Mouse (Mus musculus): Measurements from ENCODE around the gene Pak7.

Gene Pak7

DNA sequence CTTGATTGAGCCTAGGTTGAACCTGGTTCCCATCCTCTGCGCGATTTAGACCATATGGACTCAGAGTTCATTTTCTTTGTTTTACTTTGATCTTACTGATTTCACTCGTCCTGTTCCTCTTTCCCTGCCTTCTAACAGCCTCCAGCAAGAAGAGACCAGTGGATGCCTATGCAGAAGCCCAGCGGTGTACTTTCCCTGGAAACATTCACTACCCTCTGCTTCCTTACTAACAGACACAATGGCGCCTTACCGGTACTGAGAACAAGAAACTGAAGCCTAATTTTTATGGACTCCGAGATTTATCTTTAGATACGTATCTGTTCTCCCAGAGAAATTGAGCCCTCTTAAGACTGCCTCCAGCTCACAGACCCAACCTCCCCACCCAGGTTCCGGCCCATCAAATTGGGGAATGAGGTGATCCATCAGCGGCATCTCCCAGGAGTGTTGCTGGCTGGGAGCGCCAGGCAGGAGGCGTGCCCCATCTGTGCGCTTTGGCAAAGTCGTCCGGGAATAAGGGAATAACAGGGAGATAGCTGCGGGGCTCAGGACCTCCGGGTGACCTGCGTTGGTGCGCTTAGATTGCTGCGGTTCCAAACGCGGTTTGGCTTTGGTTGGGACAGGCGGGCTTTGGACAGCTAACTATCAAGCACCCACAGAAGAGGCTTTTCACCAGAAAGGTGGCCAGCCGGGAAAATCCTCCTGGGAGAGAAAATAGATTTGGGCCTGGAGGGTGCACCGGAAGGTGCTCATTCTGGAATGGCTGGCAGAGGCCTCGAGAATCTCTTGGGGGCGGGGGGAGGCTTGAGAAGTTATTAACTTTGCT lies 336.8 kb downstream of the Pak7 start:
- no peak for DNase-seq (ENCODE audit: extremely low read depth, insufficient read length, low spot score)

DNA sequence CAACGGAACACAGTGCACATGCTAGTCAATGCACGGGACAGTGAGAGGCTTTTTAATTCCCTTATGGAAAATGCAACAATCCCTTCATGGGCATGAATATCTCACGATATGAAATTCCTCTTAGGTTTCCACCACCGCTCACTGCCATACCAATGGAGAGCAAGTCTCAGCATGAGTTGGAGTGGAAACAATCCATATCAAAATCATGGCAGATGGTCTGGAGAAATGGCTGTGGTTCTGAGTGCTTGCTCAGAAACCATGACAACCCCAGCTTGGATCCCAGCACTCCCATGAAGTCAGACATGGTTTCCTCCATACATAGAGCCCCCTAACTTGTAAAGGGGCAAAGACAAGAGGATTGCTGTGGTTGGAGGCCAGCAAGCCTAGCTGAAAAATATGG lies 339.3 kb downstream of the Pak7 start:
- no peak for DNase-seq (ENCODE audit: extremely low read depth, insufficient read length, low spot score)

All from 3134 (cell line).